Mouse (Mus musculus) gastrocnemius, adult 18-20 months (tissue): ENCODE measurements at regions not wholly inside any gene's neighbourhood (a gene's known extent, or its start where the extent isn't known, plus 50 kb on each side); places are given as distances from the start of the nearest gene placed in this dataset.

ENCODE experiments used
- DNase-seq: peaks from one replicate; pipeline ENCODE4 v3.0.0; 2021; ENCODE audit warnings: low spot score

GRCm38 (mm10) chr16:87225595-87225994, 128.4 kb upstream of the N6amt1 start:
- no peak for DNase-seq

DNA sequence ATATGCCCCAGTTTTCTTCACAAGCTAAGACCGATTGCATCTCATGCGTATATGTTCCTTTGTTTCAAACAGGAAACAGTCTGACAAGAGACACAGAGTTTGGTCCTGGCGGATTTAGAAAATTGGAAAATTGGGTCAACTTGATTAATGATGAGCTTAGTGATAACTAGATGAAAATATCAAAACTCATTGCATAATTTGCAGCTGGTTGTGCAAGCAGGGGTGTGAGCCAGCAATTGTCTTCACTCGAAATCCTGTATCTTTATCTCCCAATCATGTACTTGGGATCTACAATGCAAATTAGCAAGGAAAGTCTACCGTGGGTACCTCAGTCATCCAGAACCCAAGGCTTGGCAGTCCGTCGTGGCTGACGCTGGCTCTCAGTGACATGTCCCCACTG, 128.9 kb upstream of the N6amt1 start:
- peak; percentile 26 for DNase-seq

DNA sequence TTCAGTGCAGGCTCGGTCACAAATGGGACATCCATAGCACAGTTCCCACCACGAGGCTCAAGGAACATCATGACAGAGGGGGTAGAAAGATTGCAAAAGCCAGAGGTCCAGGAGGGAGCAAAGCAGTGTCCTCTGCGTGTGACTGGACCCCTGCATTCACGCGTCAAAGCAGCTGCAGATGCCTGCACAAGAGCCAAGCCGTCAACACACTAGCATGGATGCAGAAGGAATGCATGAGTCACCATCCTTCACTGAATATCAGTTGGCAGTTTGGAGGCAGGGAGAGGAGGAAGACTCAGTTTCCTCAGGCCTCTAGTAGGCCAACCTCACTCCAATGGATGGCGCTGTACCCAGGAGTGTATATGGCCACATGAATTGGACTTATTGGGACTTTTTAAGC, 130.0 kb upstream of the N6amt1 start:
- no peak for DNase-seq

GRCm38 (mm10) chr16:87220611-87221010, 133.4 kb upstream of the N6amt1 start:
- no peak for DNase-seq

- DNase-seq = no peak
Measured at GRCm38 (mm10) chr16:87220201-87220600, 133.8 kb upstream of the N6amt1 start.

DNA sequence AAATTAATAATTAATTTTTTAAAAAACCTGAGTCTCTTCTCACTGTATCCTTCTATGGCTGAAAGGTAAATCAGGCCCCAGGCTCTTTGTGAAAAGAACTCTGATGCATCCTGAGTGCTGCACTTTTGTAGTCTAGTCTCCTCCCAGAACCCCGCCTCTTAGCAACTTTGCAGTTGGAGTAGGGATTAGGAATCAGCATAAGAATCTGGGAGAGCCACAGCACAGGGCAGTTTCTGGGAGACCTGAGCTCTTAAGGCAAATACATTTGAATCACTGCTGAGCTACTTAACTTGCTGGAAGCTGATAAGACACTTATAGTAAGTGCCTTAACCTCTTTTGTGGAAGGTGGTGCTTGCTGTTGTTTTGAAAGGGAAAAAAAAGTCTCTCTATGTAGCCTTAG, 146.1 kb upstream of the N6amt1 start:
- DNase-seq = no peak

GRCm38 (mm10) chr16:87190471-87190870, 163.5 kb upstream of the N6amt1 start:
- no peak for DNase-seq

DNA sequence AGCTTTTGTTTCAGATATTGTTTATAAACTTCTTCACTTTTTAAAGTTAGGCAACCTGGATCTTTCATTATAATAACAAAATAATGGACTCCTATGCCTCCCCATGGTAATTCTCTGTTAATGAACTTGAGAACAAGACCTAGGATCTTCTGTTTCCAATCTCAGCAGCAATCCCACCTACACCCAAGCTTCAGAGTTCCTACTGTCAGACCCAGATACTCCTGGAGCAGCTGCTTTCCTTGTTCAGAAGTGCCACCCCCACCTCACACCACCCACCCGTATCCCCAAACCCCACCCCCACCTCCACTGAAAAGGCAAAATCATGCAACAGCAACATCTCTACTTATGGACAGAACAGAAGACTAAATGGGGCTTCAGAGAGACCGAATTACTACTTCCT, 165.2 kb upstream of the N6amt1 start:
- no peak for DNase-seq

- DNase-seq = no peak
Measured at GRCm38 (mm10) chr16:87172395-87172794, 181.6 kb upstream of the N6amt1 start.

GRCm38 (mm10) chr16:87139301-87139700, 214.7 kb upstream of the N6amt1 start:
- DNase-seq = no peak

DNA sequence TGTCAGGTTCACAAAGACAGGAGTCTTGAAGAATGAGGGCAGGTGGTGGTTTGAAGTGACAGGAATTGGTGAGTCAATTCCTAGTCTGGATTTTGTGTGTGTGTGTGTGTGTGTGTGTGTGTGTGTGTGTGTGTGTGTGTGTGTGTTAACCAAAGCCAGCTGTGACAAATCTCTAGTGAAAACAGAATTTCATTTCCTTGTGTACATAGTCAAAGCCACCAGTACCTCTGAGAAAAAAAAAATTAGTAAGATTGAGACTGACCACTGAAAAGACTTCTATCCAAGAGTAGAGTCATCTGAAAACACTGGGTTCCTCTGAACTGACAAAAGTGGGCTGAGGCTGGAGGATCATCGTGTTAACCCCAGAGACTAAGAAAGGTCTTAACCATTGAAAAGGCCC, 217.5 kb upstream of the N6amt1 start:
- DNase-seq = no peak

GRCm38 (mm10) chr16:87134452-87134851, 219.5 kb upstream of the N6amt1 start:
- no peak for DNase-seq

DNA sequence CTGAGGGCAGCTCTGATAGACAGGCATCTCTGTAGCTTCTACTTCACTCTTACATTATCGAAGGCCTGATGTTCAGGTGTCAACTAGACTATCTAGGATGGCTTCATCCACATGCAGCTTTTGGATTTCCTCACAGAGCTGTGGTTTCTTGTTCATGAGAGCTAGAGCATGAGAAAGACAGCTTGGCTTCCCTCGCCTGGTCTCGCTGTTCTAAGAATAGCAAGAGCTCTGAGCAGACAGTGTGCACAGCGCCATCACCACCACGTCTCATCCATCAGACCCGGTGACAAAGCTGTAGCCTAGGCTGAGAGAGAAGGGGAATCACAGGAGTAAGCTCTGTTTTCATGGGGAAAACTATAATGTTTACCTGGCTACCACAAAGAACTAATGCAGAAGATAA, 220.1 kb upstream of the N6amt1 start:
- no peak for DNase-seq

DNA sequence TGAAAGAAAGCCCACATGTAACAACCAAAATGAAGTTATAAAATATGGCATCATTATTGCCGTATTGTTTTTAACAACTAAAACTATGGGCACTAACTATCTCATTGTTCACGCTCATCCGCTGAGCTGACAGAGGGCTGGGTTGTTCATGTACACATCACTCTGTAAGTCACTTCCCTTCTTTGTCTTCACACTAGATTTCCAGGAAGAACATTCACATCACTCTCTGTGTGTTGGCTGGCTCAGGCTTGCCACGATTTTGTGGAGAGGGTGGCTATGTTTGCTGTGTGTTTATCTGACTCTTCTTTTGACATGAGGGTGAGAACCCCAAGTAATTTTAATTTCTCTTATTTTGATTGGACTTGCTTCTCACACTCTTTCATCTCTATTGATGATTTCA, 221.9 kb upstream of the N6amt1 start:
- DNase-seq = no peak

- no peak for DNase-seq
Measured at GRCm38 (mm10) chr16:87130733-87131640, 223.0 kb upstream of the N6amt1 start.

DNA sequence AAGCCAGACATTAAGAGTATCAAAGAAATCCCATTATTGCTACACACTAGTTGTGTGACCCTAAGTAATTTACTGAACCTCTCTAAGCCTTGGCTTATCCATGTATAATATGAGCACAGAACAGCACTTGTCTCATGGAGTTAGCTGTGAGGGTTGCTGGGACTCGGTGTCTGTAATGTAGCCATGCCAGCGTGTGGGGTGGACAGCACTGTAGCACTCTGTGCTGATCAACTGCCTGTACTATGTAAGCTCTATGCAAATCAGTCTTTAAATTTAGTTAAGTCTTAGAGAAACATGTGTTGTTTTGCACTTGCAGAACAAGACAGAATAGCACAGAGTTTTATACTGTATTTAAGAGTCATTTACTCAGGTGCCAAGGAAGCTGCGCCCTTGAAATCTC, 225.0 kb upstream of the N6amt1 start:
- no peak for DNase-seq

GRCm38 (mm10) chr16:87128230-87128629, 225.8 kb upstream of the N6amt1 start:
- DNase-seq = peak; percentile 8

- no peak for DNase-seq
Measured at GRCm38 (mm10) chr16:87124519-87124918, 229.5 kb upstream of the N6amt1 start.

- DNase-seq = no peak
Measured at GRCm38 (mm10) chr16:87103599-87103998, 250.4 kb upstream of the N6amt1 start.

GRCm38 (mm10) chr16:87102057-87102456, 251.9 kb upstream of the N6amt1 start:
- no peak for DNase-seq

DNA sequence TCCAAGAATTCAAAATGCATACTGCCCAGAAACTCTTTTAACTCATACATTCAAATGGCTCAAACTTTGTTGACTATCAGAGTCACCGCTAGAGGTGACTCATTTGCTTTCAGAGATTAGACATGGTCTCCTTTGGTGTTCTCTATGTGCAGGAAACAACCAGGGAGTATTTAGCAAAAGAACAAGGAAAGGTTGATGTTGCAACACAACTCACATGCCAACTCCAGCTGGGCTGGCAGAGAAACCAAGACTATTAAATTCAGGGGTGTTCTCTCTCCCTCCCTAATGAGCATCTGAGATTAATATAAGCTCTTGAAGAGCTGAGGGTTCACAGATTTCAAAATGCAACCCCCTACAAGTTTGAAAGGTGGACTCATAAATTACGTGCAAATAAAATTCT, 262.0 kb upstream of the N6amt1 start:
- DNase-seq = peak; percentile 52

DNA sequence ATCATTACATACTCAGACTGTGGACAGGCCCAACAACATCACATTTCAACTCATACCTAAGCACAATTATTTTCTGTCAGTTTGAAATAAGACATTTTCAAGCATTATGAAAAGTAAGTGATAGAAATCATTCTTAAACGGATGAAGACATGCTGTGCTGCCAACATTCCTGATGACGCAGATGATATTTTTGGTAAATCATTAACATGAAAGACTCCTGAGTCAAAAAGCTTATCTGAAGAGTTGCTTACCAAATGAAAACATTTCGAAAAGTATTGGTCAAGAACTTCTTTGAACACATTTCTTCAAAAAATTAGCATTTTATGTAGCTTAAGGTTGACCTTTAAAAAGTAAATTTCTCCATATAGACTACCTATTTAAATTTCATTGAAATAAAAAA, 264.7 kb upstream of the N6amt1 start:
- no peak for DNase-seq

DNA sequence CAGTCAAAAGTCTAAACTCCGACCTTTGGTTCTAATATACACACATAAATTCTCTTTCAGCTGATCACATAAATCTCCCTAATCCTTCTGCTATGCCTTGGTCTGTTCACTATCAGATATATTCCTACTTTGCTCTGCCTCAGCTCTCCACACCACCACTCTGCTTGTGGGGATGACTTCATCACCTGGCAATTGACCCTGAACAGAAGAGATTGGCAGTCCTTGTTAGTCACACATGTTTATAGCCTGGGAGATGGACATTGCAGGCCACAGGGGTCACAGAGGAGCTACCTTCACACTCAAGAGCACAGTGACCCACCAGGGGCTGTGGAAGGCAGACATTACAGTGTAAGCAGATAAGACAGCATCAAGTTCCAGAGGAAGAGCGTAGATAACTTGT, 270.5 kb upstream of the N6amt1 start:
- DNase-seq = no peak

- no peak for DNase-seq
Measured at GRCm38 (mm10) chr16:87077385-87077784, 276.6 kb upstream of the N6amt1 start.
